Mouse (Mus musculus) myocyte (in vitro differentiated cells): ENCODE measurements at regions not wholly inside any gene's neighbourhood (a gene's known extent, or its start where the extent isn't known, plus 50 kb on each side); places are given as distances from the start of the nearest gene placed in this dataset.

ENCODE experiments used
- H3K27me3 ChIP-seq: one replicate; pipeline ENCODE4 v1.6.1; 2011; ENCODE audit not compliant: control insufficient read depth, insufficient read depth, insufficient read length
- H3K36me3 ChIP-seq: one replicate; pipeline ENCODE4 v1.6.1; 2011; ENCODE audit not compliant: control insufficient read depth, insufficient read depth
- H3K4me2 ChIP-seq: one replicate; pipeline ENCODE4 v1.6.1; 2011; ENCODE audit warnings: low read depth, control low read depth
- H3K4me3 ChIP-seq: one replicate; pipeline ENCODE4 v1.5.1; 2011; ENCODE audit warnings: mild to moderate bottlenecking, control low read depth, moderate library complexity
- H3K79me2 ChIP-seq: one replicate; pipeline ENCODE4 v1.6.1; 2011; ENCODE audit not compliant: control insufficient read depth, insufficient read depth
- H3ac ChIP-seq: one replicate; pipeline ENCODE4 v1.6.1; 2011; ENCODE audit not compliant: control insufficient read depth, insufficient read length
- CEBPB ChIP-seq: IDR thresholded peaks from 2 replicates; pipeline ENCODE4 v1.6.1; 2011; ENCODE audit warnings: mild to moderate bottlenecking, moderate library complexity; ENCODE audit not compliant: poor library complexity, insufficient read depth, severe bottlenecking
- E2F4 ChIP-seq: IDR thresholded peaks from one replicate; pipeline ENCODE4 v1.6.1; 2011; ENCODE audit warnings: mild to moderate bottlenecking, control low read depth, moderate library complexity; ENCODE audit not compliant: insufficient read depth
- MAX ChIP-seq: IDR thresholded peaks from one replicate; pipeline ENCODE4 v1.6.1; 2011; ENCODE audit warnings: low read depth, mild to moderate bottlenecking, control low read depth
- MYOD1 ChIP-seq, 3 experiments: IDR thresholded peaks; one replicate each; pipeline ENCODE4 v1.6.1; 2011; ENCODE audit warnings: control low read depth in 2 of 3, low read depth in 2 of 3, mild to moderate bottlenecking in 2 of 3, moderate library complexity in 1 of 3; ENCODE audit not compliant: insufficient read length in 2 of 3, control insufficient read depth in 1 of 3
- MYOG ChIP-seq, 3 experiments: IDR thresholded peaks; one replicate each; pipeline ENCODE4 v1.6.1; 2011; ENCODE audit warnings: control low read depth in 2 of 3, low read depth in 2 of 3, mild to moderate bottlenecking in 2 of 3; ENCODE audit not compliant: insufficient read length in 2 of 3, control insufficient read depth in 1 of 3, insufficient read depth in 1 of 3
- POLR2A ChIP-seq: IDR thresholded peaks from one replicate; pipeline ENCODE4 v1.6.1; 2011; ENCODE audit warnings: low read depth, mild to moderate bottlenecking, control low read depth, moderate library complexity; ENCODE audit not compliant: insufficient read length
- POLR2AphosphoS2 ChIP-seq: IDR thresholded peaks from one replicate; pipeline ENCODE4 v1.6.1; 2011; ENCODE audit warnings: low read depth, control low read depth; ENCODE audit not compliant: insufficient read length
- REST ChIP-seq: IDR thresholded peaks from one replicate; pipeline ENCODE4 v1.6.1; 2011; ENCODE audit warnings: mild to moderate bottlenecking, control low read depth, moderate library complexity; ENCODE audit not compliant: insufficient read depth, insufficient read length
- SRF ChIP-seq: IDR thresholded peaks from one replicate; pipeline ENCODE4 v1.6.1; 2011; ENCODE audit warnings: low read depth; ENCODE audit not compliant: control insufficient read depth, insufficient read length
- TCF12 ChIP-seq: IDR thresholded peaks from one replicate; pipeline ENCODE4 v1.6.1; 2011; ENCODE audit warnings: mild to moderate bottlenecking, control low read depth; ENCODE audit not compliant: poor library complexity, insufficient read depth, severe bottlenecking
- TCF3 ChIP-seq: IDR thresholded peaks from one replicate; pipeline ENCODE4 v1.6.1; 2011; ENCODE audit warnings: low read depth, control low read depth; ENCODE audit not compliant: insufficient read length
- USF1 ChIP-seq: IDR thresholded peaks from one replicate; pipeline ENCODE4 v1.6.1; 2011; ENCODE audit warnings: low read depth, mild to moderate bottlenecking, control low read depth, moderate library complexity

DNA sequence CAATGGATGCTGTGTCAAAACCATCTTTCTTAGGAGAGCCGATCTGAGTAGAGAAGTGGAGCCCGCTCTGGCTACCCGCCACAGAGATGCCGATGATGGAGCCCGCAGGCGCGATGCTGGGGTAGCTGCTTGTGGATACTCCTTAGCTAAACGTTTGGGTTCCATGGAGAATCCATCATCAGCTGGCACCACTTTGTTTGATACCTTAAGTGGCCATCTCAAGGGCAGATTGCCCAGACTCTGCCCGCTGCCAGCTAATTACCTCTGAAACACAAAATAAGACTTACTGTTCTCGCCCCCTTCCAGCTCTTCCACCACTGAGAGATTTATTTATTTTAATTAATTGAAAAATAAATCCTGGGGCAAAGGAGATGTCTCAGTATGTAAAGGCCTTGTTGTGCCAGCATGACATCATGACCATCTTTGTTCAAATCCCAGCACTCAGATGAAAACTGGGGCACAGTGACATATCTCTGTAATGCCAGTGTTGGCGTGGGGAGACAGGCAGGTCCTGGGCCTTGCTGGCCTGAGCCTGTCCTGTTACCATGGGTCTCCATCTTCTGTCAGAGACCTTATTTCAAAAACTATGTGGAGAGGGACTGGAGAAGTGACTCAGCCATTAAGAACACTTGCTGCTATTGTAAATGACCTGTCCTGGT is 132.1 kb upstream of the Fermt1 start:
- Histone ChIP-seq H3K4me2 (no peak overlapping the region), H3K27me3 (no peaks in the 10 kb centered on the region), H3ac (no peak overlapping the region), H3K36me3 (no peaks in the 10 kb centered on the region), H3K79me2 (no peaks in the 10 kb centered on the region), H3K4me3 (no peak overlapping the region)
- TF ChIP-seq TCF3 (no peak), USF1 (no peak), TCF12 (no peak), POLR2A (no peak), POLR2AphosphoS2 (no peak)

DNA sequence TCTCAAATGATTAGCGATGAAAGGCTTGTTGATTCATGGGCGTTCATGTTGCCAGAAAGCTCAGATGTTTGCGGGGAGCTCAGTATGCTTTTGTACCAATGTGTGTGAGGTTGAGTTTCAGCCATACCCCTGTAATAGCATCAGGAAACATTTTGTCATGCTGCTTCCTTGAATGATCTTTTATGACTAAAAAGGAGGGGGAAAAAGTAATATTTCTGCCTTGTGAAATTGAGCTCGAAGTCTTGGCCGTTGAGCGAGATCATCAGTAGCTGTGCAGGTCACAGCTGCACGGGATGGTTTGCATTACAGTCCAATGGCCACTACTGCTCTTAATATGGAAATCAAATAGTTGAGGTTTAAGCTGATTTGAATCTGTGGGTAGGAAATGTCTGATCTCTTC is 145.3 kb upstream of the Fermt1 start:
- H3K36me3 ChIP-seq: no peaks in the 10 kb centered on the region
- no peak for TF ChIP-seq MAX
- TF ChIP-seq TCF3: no peak
- TF ChIP-seq POLR2AphosphoS2: no peak
- TF ChIP-seq MYOD1 (IDR thresholded peaks at IDR 0.05; ENCODE audit: control insufficient read depth in 1 of 3, insufficient read length in 2 of 3, low read depth in 2 of 3): no peak
- TF ChIP-seq MYOG (IDR thresholded peaks at IDR 0.05; ENCODE audit: control insufficient read depth in 1 of 3, insufficient read depth in 1 of 3, insufficient read length in 2 of 3, low read depth in 2 of 3): no peak
- no peak for TF ChIP-seq REST
- TF ChIP-seq SRF: no peak
- TF ChIP-seq POLR2A: no peak
- H3ac ChIP-seq: no peak overlapping the region
- H3K4me3 ChIP-seq: no peak overlapping the region
- no peaks in the 10 kb centered on the region for H3K79me2 ChIP-seq
- H3K4me2 ChIP-seq: no peak overlapping the region
- H3K27me3 ChIP-seq: no peaks in the 10 kb centered on the region

DNA sequence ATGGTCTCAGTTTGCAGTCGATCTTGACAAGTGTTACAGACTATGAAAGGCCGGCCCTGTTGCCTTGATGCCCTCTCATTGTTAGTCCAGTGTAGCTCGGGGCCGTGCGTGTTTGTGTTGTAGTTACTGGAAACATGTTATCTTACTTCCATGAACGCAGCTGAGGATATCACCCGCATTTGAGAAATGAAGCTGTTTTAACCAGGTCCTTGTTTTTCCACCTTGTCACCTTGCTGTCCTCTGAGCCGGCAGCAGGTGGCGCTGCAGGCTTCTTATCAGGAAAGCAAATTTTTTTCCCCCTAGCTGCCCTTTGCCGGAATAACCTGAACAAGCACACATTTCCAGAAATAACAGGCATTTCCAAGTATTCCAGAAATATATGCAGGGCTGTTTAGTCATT is 167.9 kb upstream of the Fermt1 start:
- H3K27me3 ChIP-seq: no peaks in the 10 kb centered on the region
- H3K4me3 ChIP-seq: no peak overlapping the region
- no peaks in the 10 kb centered on the region for H3K79me2 ChIP-seq
- H3K4me2 ChIP-seq: no peak overlapping the region
- H3ac ChIP-seq: no peak overlapping the region
- H3K36me3 ChIP-seq: no peaks in the 10 kb centered on the region
- no peak for TF ChIP-seq E2F4
- no peak for TF ChIP-seq MAX
- no peak for TF ChIP-seq CEBPB
- no peak for TF ChIP-seq POLR2A
- TF ChIP-seq MYOG (IDR thresholded peaks at IDR 0.05; ENCODE audit: control insufficient read depth in 1 of 3, insufficient read depth in 1 of 3, insufficient read length in 2 of 3, low read depth in 2 of 3): no peak
- TF ChIP-seq TCF3: no peak
- no peak for TF ChIP-seq USF1
- TF ChIP-seq REST: no peak

DNA sequence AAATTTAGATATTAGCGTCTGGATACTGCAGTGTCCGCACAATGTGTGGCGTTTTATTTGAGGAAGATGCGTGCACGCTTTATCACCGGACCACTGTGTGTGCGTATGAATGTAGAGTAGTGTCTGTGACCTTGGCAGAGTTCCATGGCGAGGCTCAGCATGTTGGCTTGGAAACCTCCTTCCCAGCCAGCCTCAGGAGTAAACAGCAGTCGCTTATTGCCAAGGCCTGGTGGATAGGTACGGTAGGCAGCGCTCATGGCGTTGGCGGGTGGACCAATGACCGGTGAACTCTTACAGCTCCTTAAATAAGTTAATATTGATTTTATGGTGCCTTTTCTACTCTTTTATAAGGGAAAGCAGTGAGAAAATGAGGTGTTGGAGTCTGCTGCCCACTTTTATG is 172.9 kb upstream of the Fermt1 start:
- Histone ChIP-seq H3K4me3 (no peak overlapping the region), H3K79me2 (no peaks in the 10 kb centered on the region), H3K36me3 (no peaks in the 10 kb centered on the region), H3K4me2 (no peak overlapping the region), H3ac (no peak overlapping the region), H3K27me3 (no peaks in the 10 kb centered on the region)
- TF ChIP-seq MYOG (IDR thresholded peaks at IDR 0.05; ENCODE audit: control insufficient read depth in 1 of 3, insufficient read depth in 1 of 3, insufficient read length in 2 of 3, low read depth in 2 of 3): no peak
- TF ChIP-seq E2F4: no peak
- no peak for TF ChIP-seq SRF
- no peak for TF ChIP-seq REST
- TF ChIP-seq MYOD1 (IDR thresholded peaks at IDR 0.05; ENCODE audit: control insufficient read depth in 1 of 3, insufficient read length in 2 of 3, low read depth in 2 of 3): no peak
- no peak for TF ChIP-seq POLR2AphosphoS2
- no peak for TF ChIP-seq TCF12
- TF ChIP-seq MAX: no peak
- no peak for TF ChIP-seq CEBPB
- TF ChIP-seq USF1: no peak
- no peak for TF ChIP-seq POLR2A

DNA sequence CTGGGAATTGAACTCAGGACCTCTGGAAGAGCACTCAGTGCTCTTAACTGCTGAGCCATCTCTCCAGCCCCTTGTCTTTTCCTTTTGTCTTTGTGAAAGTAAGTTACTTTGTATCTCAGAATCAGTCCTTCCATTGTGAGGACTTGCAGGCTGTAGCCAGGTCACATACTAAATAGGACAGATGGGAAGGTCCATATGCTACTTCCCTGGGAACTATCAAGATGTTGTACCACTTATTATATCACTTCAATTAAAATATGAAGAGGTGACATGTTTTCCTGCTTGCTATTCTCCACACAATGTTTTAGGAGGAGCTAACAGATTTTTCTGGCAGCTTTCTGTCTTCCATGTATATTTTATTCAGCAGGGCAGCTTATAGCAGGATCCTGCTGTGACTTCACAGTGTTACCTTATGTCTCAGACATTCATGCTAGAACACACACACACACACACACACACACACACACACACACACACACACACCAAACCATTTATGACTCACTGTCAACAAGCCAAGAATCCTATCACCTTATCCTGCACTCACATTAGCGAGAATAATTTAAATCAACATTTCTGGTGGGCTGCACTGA is 179.6 kb upstream of the Fermt1 start:
- H3K4me3 ChIP-seq: no peak overlapping the region

More for the DNA sequence above, 179.6 kb upstream of the Fermt1 start:
- no peak overlapping the region for H3K4me2 ChIP-seq
- H3ac ChIP-seq: no peak overlapping the region
- H3K36me3 ChIP-seq: no peaks in the 10 kb centered on the region
- H3K79me2 ChIP-seq: no peaks in the 10 kb centered on the region
- H3K27me3 ChIP-seq: no peaks in the 10 kb centered on the region
- TF ChIP-seq SRF: no peak
- TF ChIP-seq CEBPB: no peak
- no peak for TF ChIP-seq E2F4
- TF ChIP-seq POLR2AphosphoS2: no peak
- no peak for TF ChIP-seq MAX
- no peak for TF ChIP-seq USF1
- no peak for TF ChIP-seq POLR2A
- no peak for TF ChIP-seq MYOD1 (IDR thresholded peaks at IDR 0.05; ENCODE audit: control insufficient read depth in 1 of 3, insufficient read length in 2 of 3, low read depth in 2 of 3)
- TF ChIP-seq TCF12: no peak
- TF ChIP-seq MYOG (IDR thresholded peaks at IDR 0.05; ENCODE audit: control insufficient read depth in 1 of 3, insufficient read depth in 1 of 3, insufficient read length in 2 of 3, low read depth in 2 of 3): no peak
- TF ChIP-seq REST: no peak
- TF ChIP-seq TCF3: no peak
